Mouse (Mus musculus) limb, embryonic 11.5 days (tissue): ENCODE measurements around the gene Stk38l. TPM values are rescaled to one million over a fixed set of nuclear protein-coding genes. Genes with fewer than 3 reads are reported as not detected.
A peak's percentile ranks its signal among the peaks of the same experiment; 100 is the strongest.

Source experiments
- ATAC-seq: fragments of 200-750 bp; cut with Nextera tagmentation; 2 replicates; pipeline ENCODE4 v1.8.0; 2017; ENCODE audit warnings: low read depth; ENCODE audit not compliant: insufficient number of reproducible peaks, low FRiP score, low TSS enrichment
- DNase-seq: peaks from one replicate; pipeline ENCODE4 v3.0.0-alpha.2; 2015; ENCODE audit warnings: low spot score
- H3K27ac ChIP-seq: fragments of 300-500 bp; sonication (generic); replicated peaks from 2 replicates; pipeline ENCODE4 v1.5.1; 2014; ENCODE audit warnings: low read depth, mild to moderate bottlenecking, low read length
- H3K27me3 ChIP-seq: fragments of 300-500 bp; sonication (generic); 2 replicates; pipeline ENCODE4 v1.6.1; 2014; ENCODE audit warnings: mild to moderate bottlenecking, low read length, mixed read lengths; ENCODE audit not compliant: control insufficient read depth, insufficient read depth
- H3K36me3 ChIP-seq: fragments of 300-500 bp; sonication (generic); 2 replicates; pipeline ENCODE4 v1.6.1; 2014; ENCODE audit warnings: mild to moderate bottlenecking, low read length, moderate library complexity, mixed read lengths; ENCODE audit not compliant: control insufficient read depth, insufficient read depth
- H3K4me1 ChIP-seq: fragments of 300-500 bp; sonication (generic); 2 replicates; pipeline ENCODE4 v1.6.1; 2014; ENCODE audit warnings: low read length, mixed read lengths; ENCODE audit not compliant: control insufficient read depth, insufficient read depth
- H3K4me2 ChIP-seq: fragments of 300-500 bp; sonication (generic); 2 replicates; pipeline ENCODE4 v1.6.1; 2014; ENCODE audit warnings: low read depth, mild to moderate bottlenecking, moderate library complexity; ENCODE audit not compliant: severe bottlenecking
- H3K4me3 ChIP-seq: fragments of 300-500 bp; sonication (generic); 2 replicates; pipeline ENCODE4 v1.5.1; 2014; ENCODE audit warnings: low read depth, low read length
- H3K9ac ChIP-seq: fragments of 300-500 bp; sonication (generic); 2 replicates; pipeline ENCODE4 v1.6.1; 2014; ENCODE audit warnings: mild to moderate bottlenecking, low read length
- H3K9me3 ChIP-seq: fragments of 300-500 bp; sonication (generic); 2 replicates; pipeline ENCODE4 v1.6.1; 2016; ENCODE audit warnings: low read length; ENCODE audit not compliant: control insufficient read depth
- WGBS: fragments of 180-500 bp; shearing (Covaris S2); extraction: QIAGEN DNeasy Blood & Tissue Kit; methylation state at CpG from one replicate; pipeline ENCODE4 v1.1.7; 2014; 5-methylcytosine and 5-hydroxymethylcytosine counted together
- polyA plus RNA-seq: library from polyadenylated mRNA; unstranded; fragments of >200 nt; fragmentation: Nextera tagmentation; extraction: Ambion mirVana; gene quantifications from 2 replicates; pipeline ENCODE4 v1.2.1, GENCODE M21; 2014

Stk38l gene
- polyA plus RNA-seq, result 20.4 and 25.4 TPM in 2 replicates

- DNase-seq, result peak; percentile 97
- H3K9me3 ChIP-seq, result no peaks in the 10 kb centered on the region
- peak; percentile 95 for ATAC-seq
- WGBS, result 2% methylated on average over 81 of the region's 87 CpGs
- no peaks in the 10 kb centered on the region for H3K27me3 ChIP-seq
- peak within 1 kb of the TSS; percentile 86 for H3K9ac ChIP-seq
- H3K36me3 ChIP-seq, result no peaks in the 10 kb centered on the region
- H3K27ac ChIP-seq, result peak within 1 kb of the TSS; percentile 47; the same call in 1 of the 2 replicates
- H3K4me2 ChIP-seq, result peak within 1 kb of the TSS; percentile 66
- H3K4me3 ChIP-seq, result peak within 1 kb of the TSS; percentile 87
- H3K4me1 ChIP-seq, result no peaks in the 10 kb centered on the region
Observed at GRCm38 (mm10) chr6:146724581-146725383, at the start of gene Stk38l. TSS of gene Stk38l (plus strand) at chr6:146724995.

- Histone ChIP-seq H3K36me3 (no peaks in the 10 kb centered on the region), H3K27ac (no peak overlapping the region), H3K9me3 (no peaks in the 10 kb centered on the region), H3K9ac (no peak overlapping the region), H3K4me2 (no peak overlapping the region), H3K27me3 (no peaks in the 10 kb centered on the region), H3K4me3 (no peak overlapping the region), H3K4me1 (no peaks in the 10 kb centered on the region)
- WGBS, result 79% methylated on average over 10 of the region's 10 CpGs
- ATAC-seq, result no peak
- no peak for DNase-seq
Observed at GRCm38 (mm10) chr6:146676904-146677303, 47.9 kb upstream of the Stk38l start.

DNA sequence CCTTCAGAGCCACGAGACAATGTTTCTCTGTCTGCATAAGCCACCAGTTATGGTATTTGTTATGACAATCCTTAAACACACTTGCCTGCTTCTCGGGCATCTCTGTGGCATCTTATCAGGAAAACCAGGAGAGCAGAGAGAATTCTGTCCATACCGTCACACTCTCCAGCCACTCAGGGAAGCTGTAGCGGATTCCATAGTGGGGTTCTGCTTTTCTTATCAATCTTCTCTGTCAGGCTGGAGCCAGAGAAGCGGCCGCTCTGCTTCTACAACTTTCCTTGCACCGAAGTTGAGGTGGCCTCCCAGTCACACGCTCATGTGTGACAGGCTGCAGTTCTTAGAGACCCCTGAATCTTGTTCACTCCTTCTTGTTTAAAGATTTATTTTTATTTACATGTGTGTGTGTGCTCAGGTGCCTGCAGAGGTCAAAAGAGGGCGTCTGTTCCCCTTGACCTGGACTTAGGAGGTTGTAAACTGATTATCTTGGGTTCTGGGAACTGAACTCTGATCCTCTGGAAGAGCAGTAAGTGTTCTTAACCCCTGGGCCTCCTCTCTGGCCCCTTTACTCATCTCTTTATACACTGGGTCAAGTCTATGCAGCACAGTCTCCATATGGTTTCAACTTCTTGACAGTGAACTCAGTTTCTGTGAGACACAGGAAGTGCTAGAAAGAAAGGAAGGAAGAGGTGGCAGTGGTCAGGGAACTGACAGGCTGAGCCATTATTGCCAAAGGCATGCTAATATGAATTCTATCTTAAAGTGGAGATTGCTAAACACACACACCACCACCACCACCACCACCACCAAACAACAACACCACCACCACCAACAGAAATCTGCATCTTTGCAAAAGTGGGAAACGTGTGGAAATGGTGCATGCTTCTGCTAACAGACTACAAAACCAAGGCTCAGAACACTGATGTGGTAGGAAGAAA, 46.4 kb upstream of the Stk38l start:
- Histone ChIP-seq H3K4me3 (no peak overlapping the region), H3K9me3 (no peaks in the 10 kb centered on the region), H3K36me3 (no peaks in the 10 kb centered on the region), H3K9ac (no peak overlapping the region), H3K27ac (no peak overlapping the region), H3K4me2 (no peak overlapping the region), H3K27me3 (no peaks in the 10 kb centered on the region), H3K4me1 (no peaks in the 10 kb centered on the region)
- no peak for ATAC-seq
- no peak for DNase-seq
- 66% methylated on average over 10 of the region's 10 CpGs for WGBS

DNA sequence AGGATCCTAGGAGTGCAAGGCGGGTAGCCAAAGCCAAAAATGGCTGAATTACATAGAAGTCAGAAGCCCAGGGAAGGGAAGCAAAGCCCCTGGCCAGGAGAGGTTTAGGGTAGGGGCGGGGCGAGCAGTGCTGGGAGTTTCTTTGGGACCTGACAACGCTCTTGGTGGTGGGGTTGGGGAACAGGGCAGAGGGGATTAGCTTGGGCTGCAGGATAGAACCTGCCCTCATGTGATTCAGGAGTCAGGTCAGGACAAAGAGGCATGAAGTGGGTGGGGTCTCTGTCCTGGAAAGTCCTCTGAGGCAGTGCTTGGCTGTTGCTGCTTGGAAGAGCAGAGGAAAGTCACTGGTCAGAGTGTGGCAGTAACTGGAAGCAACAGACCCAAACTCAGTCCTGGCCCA, 40.9 kb upstream of the Stk38l start:
- Histone ChIP-seq H3K4me2 (no peak overlapping the region), H3K4me1 (no peaks in the 10 kb centered on the region), H3K9ac (no peak overlapping the region), H3K9me3 (no peaks in the 10 kb centered on the region), H3K27ac (no peak overlapping the region), H3K36me3 (no peaks in the 10 kb centered on the region), H3K4me3 (no peak overlapping the region), H3K27me3 (no peaks in the 10 kb centered on the region)
- ATAC-seq (no peak), DNase-seq (no peak)
- WGBS, result 76% methylated on average over 4 of the region's 4 CpGs

DNA sequence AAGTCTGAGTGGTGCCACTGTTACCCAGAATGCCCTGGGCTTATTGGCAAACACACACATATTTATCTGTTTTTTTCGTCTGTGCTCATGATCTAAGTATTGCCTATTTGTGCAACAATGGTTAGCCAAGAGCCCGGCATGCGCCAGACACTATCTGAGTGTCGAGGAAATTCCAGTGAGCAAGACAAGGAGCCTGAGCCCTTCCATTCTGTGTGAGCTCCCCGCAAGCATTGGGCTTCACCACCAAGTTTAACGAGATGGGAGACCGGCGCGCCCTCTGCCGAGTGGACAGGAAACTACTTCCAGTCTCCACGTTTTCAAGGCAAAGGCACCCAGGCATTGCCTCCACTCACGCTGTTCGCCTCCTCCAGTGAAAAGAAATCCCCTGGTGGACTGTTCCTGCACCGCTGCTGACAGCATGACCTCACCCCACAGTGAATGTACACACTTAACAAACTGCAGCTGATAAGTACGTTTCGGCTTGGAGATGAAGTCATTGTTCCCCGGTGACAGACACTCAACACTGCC, 39.0 kb upstream of the Stk38l start:
- Histone ChIP-seq H3K27ac (no peak overlapping the region), H3K4me2 (no peak overlapping the region), H3K27me3 (no peaks in the 10 kb centered on the region), H3K9ac (no peak overlapping the region), H3K36me3 (no peaks in the 10 kb centered on the region), H3K4me1 (no peaks in the 10 kb centered on the region), H3K4me3 (no peak overlapping the region), H3K9me3 (no peaks in the 10 kb centered on the region)
- DNase-seq (no peak), ATAC-seq (no peak)
- WGBS, result 86% methylated on average over 17 of the region's 17 CpGs

GRCm38 (mm10) chr6:146686463-146687196, 38.2 kb upstream of the Stk38l start:
- Histone ChIP-seq H3K4me2 (no peak overlapping the region), H3K9me3 (no peaks in the 10 kb centered on the region), H3K36me3 (no peaks in the 10 kb centered on the region), H3K4me3 (no peak overlapping the region), H3K27ac (no peak overlapping the region), H3K9ac (no peak overlapping the region), H3K27me3 (no peaks in the 10 kb centered on the region), H3K4me1 (no peaks in the 10 kb centered on the region)
- ATAC-seq (no peak), DNase-seq (no peak)
- 85% methylated on average over 5 of the region's 5 CpGs for WGBS

DNA sequence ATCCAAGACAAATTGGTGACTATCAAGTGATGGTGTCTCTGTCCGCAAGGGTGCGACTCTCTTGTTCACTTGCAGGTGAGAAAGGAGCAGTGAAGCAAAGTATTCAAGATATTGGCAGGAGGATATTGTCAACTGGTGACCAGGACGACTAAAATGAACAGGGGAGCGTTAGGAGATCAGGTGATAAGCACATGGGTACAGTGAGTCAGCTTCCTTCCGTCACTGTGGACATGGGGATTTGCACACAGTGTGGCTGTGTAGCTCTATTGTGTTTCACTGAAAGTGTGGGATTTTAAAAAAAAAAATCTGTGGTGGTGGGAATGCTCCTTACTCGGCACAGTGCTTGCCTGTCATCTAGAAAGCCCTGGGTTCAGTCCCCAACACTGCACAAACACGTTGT, 36.8 kb upstream of the Stk38l start:
- ATAC-seq (no peak), DNase-seq (no peak)
- Histone ChIP-seq H3K27ac (no peak overlapping the region), H3K9me3 (no peaks in the 10 kb centered on the region), H3K4me3 (no peak overlapping the region), H3K4me1 (no peaks in the 10 kb centered on the region), H3K4me2 (no peak overlapping the region), H3K9ac (no peak overlapping the region), H3K27me3 (no peaks in the 10 kb centered on the region), H3K36me3 (no peaks in the 10 kb centered on the region)
- 88% methylated on average over 7 of the region's 7 CpGs for WGBS

- Histone ChIP-seq H3K27ac (no peak overlapping the region), H3K9me3 (no peaks in the 10 kb centered on the region), H3K9ac (no peak overlapping the region), H3K4me3 (no peak overlapping the region), H3K36me3 (no peaks in the 10 kb centered on the region), H3K27me3 (no peaks in the 10 kb centered on the region), H3K4me1 (no peaks in the 10 kb centered on the region), H3K4me2 (no peak overlapping the region)
- ATAC-seq, result no peak
- DNase-seq, result no peak
- WGBS, result 74% methylated on average over 5 of the region's 5 CpGs
Observed at GRCm38 (mm10) chr6:146688861-146689260, 35.9 kb upstream of the Stk38l start.
